Mouse (Mus musculus) midbrain, embryonic 15.5 days (tissue): Measurements from ENCODE around the gene Tenm2. TPM values are rescaled to one million over a fixed set of nuclear protein-coding genes. Genes with fewer than 3 reads are reported as not detected.

Experiments
- ATAC-seq: fragments of 200-750 bp; cut with Nextera tagmentation; replicated peaks from 2 replicates; pipeline ENCODE4 v1.8.0; 2017; ENCODE audit warnings: moderate TSS enrichment
- H3K27ac ChIP-seq: fragments of 300-500 bp; sonication (generic); 2 replicates; pipeline ENCODE4 v1.5.1; 2015; ENCODE audit warnings: mild to moderate bottlenecking, inconsistent platforms
- H3K27me3 ChIP-seq: fragments of 300-500 bp; sonication (generic); replicated peaks from 2 replicates; pipeline ENCODE4 v1.6.1; 2015; ENCODE audit warnings: inconsistent platforms
- H3K36me3 ChIP-seq: fragments of 300-500 bp; sonication (generic); replicated peaks from 2 replicates; pipeline ENCODE4 v1.6.1; 2015; ENCODE audit warnings: inconsistent platforms
- H3K4me1 ChIP-seq: fragments of 300-500 bp; sonication (generic); 2 replicates; pipeline ENCODE4 v1.6.1; 2015; ENCODE audit warnings: inconsistent platforms
- H3K4me2 ChIP-seq: fragments of 300-500 bp; sonication (generic); 2 replicates; pipeline ENCODE4 v1.6.1; 2015; ENCODE audit warnings: inconsistent platforms, mild to moderate bottlenecking, moderate library complexity
- H3K4me3 ChIP-seq: fragments of 300-500 bp; sonication (generic); 2 replicates; pipeline ENCODE4 v1.5.1; 2015; ENCODE audit warnings: mild to moderate bottlenecking, inconsistent platforms
- H3K9ac ChIP-seq: fragments of 300-500 bp; sonication (generic); 2 replicates; pipeline ENCODE4 v1.6.1; 2015; ENCODE audit warnings: mild to moderate bottlenecking, inconsistent platforms
- H3K9me3 ChIP-seq: fragments of 300-500 bp; sonication (generic); 2 replicates; pipeline ENCODE4 v1.6.1; 2016; ENCODE audit warnings: inconsistent platforms
- WGBS: fragments of 180-500 bp; shearing (Covaris S2); methylation state at CpG from one replicate; pipeline ENCODE4 v1.1.7; 2015; ENCODE audit warnings: mixed read lengths; 5-methylcytosine and 5-hydroxymethylcytosine counted together
- polyA plus RNA-seq: library from polyadenylated mRNA; unstranded; fragments of >200 nt; fragmentation: Nextera tagmentation; extraction: Ambion mirVana; gene quantifications from 2 replicates; pipeline ENCODE4 v1.2.1, GENCODE M21; 2015

The Tenm2 gene
- polyA plus RNA-seq, 1 experiment from 2014 or later = 92.1 TPM

DNA sequence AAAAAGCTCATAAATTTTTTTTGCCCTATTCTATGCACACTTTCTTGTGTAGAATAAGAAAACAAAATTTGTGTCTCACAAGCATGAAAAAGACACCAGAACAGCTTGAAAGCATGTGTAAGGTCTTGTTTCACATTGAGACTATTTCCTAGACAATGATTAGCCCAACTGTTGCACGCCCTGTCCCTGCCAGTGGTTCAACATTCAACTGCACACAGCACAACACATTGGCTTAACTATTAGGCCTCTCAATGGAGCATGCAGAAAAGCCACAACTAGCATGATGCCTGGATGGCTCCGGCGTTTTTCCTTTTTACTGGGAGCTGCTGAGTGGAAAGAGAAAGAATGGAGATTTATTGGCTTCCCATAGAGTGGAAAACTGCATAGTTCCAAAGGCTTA is 170.3 kb downstream of the Tenm2 start:
- 46% methylated on average over 3 of the region's 3 CpGs for WGBS
- no peak overlapping the region for H3K4me2 ChIP-seq
- H3K9me3 ChIP-seq = no peaks in the 10 kb centered on the region
- H3K9ac ChIP-seq = no peak overlapping the region
- ATAC-seq = no peak
- H3K36me3 ChIP-seq = no peaks in the 10 kb centered on the region
- H3K27me3 ChIP-seq = no peaks in the 10 kb centered on the region
- no peak overlapping the region for H3K4me3 ChIP-seq
- no peak overlapping the region for H3K27ac ChIP-seq
- H3K4me1 ChIP-seq = no peaks in the 10 kb centered on the region

DNA sequence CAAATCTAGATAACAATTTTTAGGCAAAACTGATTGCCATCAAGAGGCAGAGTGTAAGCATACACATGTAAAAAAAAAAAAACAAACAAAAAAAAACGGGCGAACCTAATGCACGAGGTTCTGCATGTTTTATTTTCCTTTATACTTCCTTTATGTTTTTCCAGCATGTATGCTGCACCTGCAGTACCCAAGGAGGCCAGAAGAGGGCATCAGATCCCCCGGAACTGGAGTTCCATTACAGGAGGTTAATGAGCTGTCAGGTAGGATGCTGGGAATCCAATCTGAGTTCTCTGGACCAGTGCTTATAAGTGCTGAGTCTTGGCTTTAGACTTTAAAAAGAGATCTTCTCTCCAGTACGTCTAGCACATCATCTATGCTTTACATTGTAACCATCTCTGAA is 189.1 kb downstream of the Tenm2 start:
- Histone ChIP-seq H3K4me1 (0 out of 2 replicates have a peak, but pooled peaks cover 3% of the 10 kb centered on the region), H3K4me3 (no peak overlapping the region), H3K36me3 (no peaks in the 10 kb centered on the region), H3K27ac (no peak overlapping the region), H3K9ac (no peak overlapping the region), H3K4me2 (no peak overlapping the region), H3K27me3 (no peaks in the 10 kb centered on the region), H3K9me3 (no peaks in the 10 kb centered on the region)
- no peak for ATAC-seq
- 67% methylated on average over 5 of the region's 5 CpGs for WGBS

GRCm38 (mm10) chr11:37041259-37041658 is 194.5 kb downstream of the Tenm2 start:
- Histone ChIP-seq H3K4me1 (0 out of 2 replicates have a peak, but pooled peaks cover 3% of the 10 kb centered on the region), H3K9ac (no peak overlapping the region), H3K4me2 (no peak overlapping the region), H3K9me3 (no peaks in the 10 kb centered on the region), H3K4me3 (no peak overlapping the region), H3K36me3 (no peaks in the 10 kb centered on the region), H3K27me3 (no peaks in the 10 kb centered on the region), H3K27ac (no peak overlapping the region)
- ATAC-seq = 0 out of 2 replicates have a peak, but pooled peaks have one; percentile 20
- 62% methylated on average over 4 of the region's 4 CpGs for WGBS

GRCm38 (mm10) chr11:37039283-37039682 is 196.5 kb downstream of the Tenm2 start:
- ATAC-seq = no peak
- H3K36me3 ChIP-seq = no peaks in the 10 kb centered on the region
- WGBS = 92% methylated on average over 3 of the region's 3 CpGs

GRCm38 (mm10) chr11:37031305-37032055 is 204.3 kb downstream of the Tenm2 start:
- H3K4me2 ChIP-seq = no peak overlapping the region
- H3K27me3 ChIP-seq = no peaks in the 10 kb centered on the region
- WGBS = 48% methylated on average over 7 of the region's 7 CpGs
- H3K9me3 ChIP-seq = no peaks in the 10 kb centered on the region
- ATAC-seq = no peak
- H3K4me1 ChIP-seq = no peaks in the 10 kb centered on the region
- no peaks in the 10 kb centered on the region for H3K36me3 ChIP-seq
- H3K9ac ChIP-seq = no peak overlapping the region
- no peak overlapping the region for H3K4me3 ChIP-seq
- H3K27ac ChIP-seq = no peak overlapping the region

More at GRCm38 (mm10) chr11:37039283-37039682, 196.5 kb downstream of the Tenm2 start:
- Histone ChIP-seq H3K27ac (no peak overlapping the region), H3K9me3 (no peaks in the 10 kb centered on the region), H3K27me3 (no peaks in the 10 kb centered on the region), H3K4me1 (0 out of 2 replicates have a peak, but pooled peaks cover 3% of the 10 kb centered on the region), H3K9ac (no peak overlapping the region), H3K4me3 (no peak overlapping the region), H3K4me2 (no peak overlapping the region)

DNA sequence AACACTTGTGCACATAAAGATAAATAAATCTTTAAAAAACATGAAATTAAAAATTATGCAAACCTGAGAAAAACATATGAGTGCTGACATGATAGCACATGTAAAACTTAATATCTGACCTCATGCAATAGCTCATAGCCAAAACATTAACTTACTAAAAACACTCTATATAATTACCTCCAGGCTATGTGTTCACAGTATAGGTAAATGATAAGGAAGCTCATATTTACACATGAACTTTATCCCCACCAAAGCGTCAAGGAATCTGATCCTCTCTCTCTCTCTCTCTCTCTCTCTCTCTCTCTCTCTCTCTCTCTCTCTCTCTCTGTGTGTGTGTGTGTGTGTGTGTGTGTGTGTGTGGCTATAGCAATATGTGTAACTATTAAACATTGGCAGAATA is 223.9 kb downstream of the Tenm2 start:
- no peaks in the 10 kb centered on the region for H3K9me3 ChIP-seq
- no peaks in the 10 kb centered on the region for H3K4me1 ChIP-seq
- no peak overlapping the region for H3K27ac ChIP-seq
- H3K9ac ChIP-seq = no peak overlapping the region
- WGBS = 75% methylated on average over 1 of the region's 1 CpGs
- H3K4me3 ChIP-seq = no peak overlapping the region
- ATAC-seq = no peak
- H3K4me2 ChIP-seq = no peak overlapping the region
- no peaks in the 10 kb centered on the region for H3K36me3 ChIP-seq
- no peaks in the 10 kb centered on the region for H3K27me3 ChIP-seq

GRCm38 (mm10) chr11:37009243-37009642 is 226.5 kb downstream of the Tenm2 start:
- no peaks in the 10 kb centered on the region for H3K27me3 ChIP-seq
- H3K4me3 ChIP-seq = no peak overlapping the region
- no peak overlapping the region for H3K27ac ChIP-seq
- H3K4me1 ChIP-seq = peaks cover 3% of the 10 kb centered on the region; the same call in 1 of the 2 replicates
- no peak overlapping the region for H3K9ac ChIP-seq
- WGBS = 64% methylated on average over 1 of the region's 1 CpGs
- ATAC-seq = no peak
- H3K4me2 ChIP-seq = no peak overlapping the region
- no peaks in the 10 kb centered on the region for H3K9me3 ChIP-seq
- H3K36me3 ChIP-seq = no peaks in the 10 kb centered on the region

GRCm38 (mm10) chr11:36997668-36998067 is 238.1 kb downstream of the Tenm2 start:
- Histone ChIP-seq H3K4me2 (no peak overlapping the region), H3K36me3 (no peaks in the 10 kb centered on the region), H3K9me3 (no peaks in the 10 kb centered on the region), H3K9ac (no peak overlapping the region), H3K27ac (no peak overlapping the region), H3K4me3 (no peak overlapping the region), H3K4me1 (no peaks in the 10 kb centered on the region), H3K27me3 (no peaks in the 10 kb centered on the region)
- ATAC-seq = no peak
- WGBS = 65% methylated on average over 3 of the region's 3 CpGs

- no peaks in the 10 kb centered on the region for H3K9me3 ChIP-seq
- 81% methylated on average over 3 of the region's 3 CpGs for WGBS
- ATAC-seq = no peak
- no peaks in the 10 kb centered on the region for H3K27me3 ChIP-seq
- H3K9ac ChIP-seq = no peak overlapping the region
- peaks cover 12% of the 10 kb centered on the region for H3K4me1 ChIP-seq
- no peak overlapping the region for H3K4me3 ChIP-seq
- H3K27ac ChIP-seq = no peak overlapping the region
- H3K36me3 ChIP-seq = no peaks in the 10 kb centered on the region
- no peak overlapping the region for H3K4me2 ChIP-seq
Observed at GRCm38 (mm10) chr11:36990895-36991294, 244.9 kb downstream of the Tenm2 start.

GRCm38 (mm10) chr11:36988776-36989565 is 246.8 kb downstream of the Tenm2 start:
- WGBS = 18% methylated on average over 5 of the region's 5 CpGs
- H3K9me3 ChIP-seq = no peaks in the 10 kb centered on the region
- H3K27ac ChIP-seq = peak overlapping the region; percentile 67
- no peaks in the 10 kb centered on the region for H3K27me3 ChIP-seq
- ATAC-seq = peak; percentile 92
- H3K36me3 ChIP-seq = no peaks in the 10 kb centered on the region
- no peak overlapping the region for H3K4me3 ChIP-seq
- no peak overlapping the region for H3K9ac ChIP-seq
- H3K4me1 ChIP-seq = peaks cover 12% of the 10 kb centered on the region
- H3K4me2 ChIP-seq = no peak overlapping the region

DNA sequence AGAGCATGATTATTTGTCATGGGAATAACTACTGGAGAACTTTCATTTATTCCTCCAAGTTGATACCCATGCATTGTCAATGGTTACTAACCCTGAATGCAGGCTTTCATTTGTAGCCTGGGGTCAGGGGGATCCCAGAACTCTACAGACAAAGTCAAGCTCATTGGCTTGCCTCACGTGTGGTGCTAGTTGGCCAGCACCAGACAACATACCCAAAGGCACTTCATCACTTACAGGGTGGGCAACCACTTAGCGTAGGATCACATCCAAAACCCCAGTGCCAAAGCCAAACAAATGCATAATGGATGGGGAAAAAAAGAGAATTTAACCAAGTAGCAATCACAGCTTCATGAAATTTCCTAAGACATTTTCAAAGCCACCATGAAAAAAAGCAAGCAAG is 261.6 kb downstream of the Tenm2 start:
- ATAC-seq = no peak
- Histone ChIP-seq H3K9me3 (no peaks in the 10 kb centered on the region), H3K27me3 (no peaks in the 10 kb centered on the region), H3K4me1 (no peaks in the 10 kb centered on the region), H3K4me2 (no peak overlapping the region), H3K27ac (no peak overlapping the region), H3K9ac (no peak overlapping the region), H3K4me3 (no peak overlapping the region), H3K36me3 (no peaks in the 10 kb centered on the region)
- 71% methylated on average over 2 of the region's 2 CpGs for WGBS

DNA sequence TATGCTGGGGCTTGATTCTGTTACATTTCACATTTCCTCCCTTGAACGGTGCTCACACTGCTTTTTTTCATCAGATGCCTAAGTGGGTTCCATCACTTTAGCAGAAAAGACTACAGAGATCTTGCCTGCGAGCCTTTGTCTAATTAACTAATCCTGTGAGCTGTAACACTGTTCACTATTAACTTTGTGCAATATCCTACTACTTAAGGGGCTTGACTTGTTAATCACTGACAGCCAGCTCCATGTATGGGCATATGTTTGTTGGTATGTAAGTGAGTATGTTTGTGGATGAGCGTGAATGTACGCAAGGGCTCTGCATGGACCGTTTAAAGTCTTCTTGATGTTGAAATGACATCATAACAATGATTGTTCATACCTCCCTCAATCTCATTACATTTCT is 277.7 kb downstream of the Tenm2 start:
- Histone ChIP-seq H3K27me3 (no peaks in the 10 kb centered on the region), H3K27ac (no peak overlapping the region), H3K4me2 (no peak overlapping the region), H3K4me3 (no peak overlapping the region), H3K36me3 (no peaks in the 10 kb centered on the region), H3K9me3 (no peaks in the 10 kb centered on the region), H3K9ac (no peak overlapping the region), H3K4me1 (no peaks in the 10 kb centered on the region; the same call in 1 of the 2 replicates)
- ATAC-seq = no peak
- 72% methylated on average over 5 of the region's 5 CpGs for WGBS
